ENCODE assay signal across 9 mouse cellular contexts in the genomic region with DNA sequence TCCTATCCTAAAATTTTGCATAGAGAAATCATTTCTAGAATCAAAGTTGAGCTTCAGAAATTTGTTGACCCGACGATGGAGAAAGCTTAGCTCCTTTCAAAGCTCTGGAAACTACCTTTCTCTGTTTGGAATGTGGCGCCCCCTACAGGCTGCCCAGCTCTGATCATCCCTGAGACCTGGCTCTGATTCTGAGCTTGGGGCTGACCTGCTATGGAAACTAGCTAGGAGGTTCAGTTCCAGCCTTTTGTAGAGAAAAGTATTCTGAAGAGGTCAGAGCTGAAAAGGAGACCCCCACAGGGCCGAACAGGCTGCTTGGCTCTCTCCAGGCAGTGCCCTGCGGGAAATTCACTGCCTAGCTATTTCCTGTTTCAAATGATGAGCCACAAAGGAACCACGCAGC.
DNase-seq lines count a peak whose midpoint lies in the region; ATAC-seq lines count a peak whose summit lies in the region.
"Had no signal": no experiment of that assay in that cellular context is flagged by ENCODE, and none has a peak within 500 bp of the region (broad histone marks: within the 10 kb centered on the region; RNA-seq: fewer than 3 reads in every experiment).

No protein-coding gene starts in this region.

- peaks cover 7% of the 10 kb centered on the region; the same call in 1 of the 2 replicates for H3K4me1 ChIP-seq in forebrain, embryonic 11.5 days (replicated peaks; ENCODE audit: control insufficient read depth, insufficient read depth, low read length)
- peaks cover 16% of the 10 kb centered on the region for H3K4me1 ChIP-seq in forebrain, embryonic 13.5 days
- no peaks in the 10 kb centered on the region for H3K4me1 ChIP-seq in embryonic facial prominence, embryonic 11.5 days (ENCODE audit: control insufficient read depth, insufficient read depth, low read length)

- H3K27me3 ChIP-seq in forebrain, embryonic 11.5 days (ENCODE audit: control insufficient read depth, insufficient read depth, low read length), result no peaks in the 10 kb centered on the region
- 0 out of 2 replicates have a peak, but pooled peaks cover 9% of the 10 kb centered on the region for H3K27me3 ChIP-seq in forebrain, embryonic 13.5 days
- no peaks in the 10 kb centered on the region for H3K27me3 ChIP-seq in embryonic facial prominence, embryonic 11.5 days (ENCODE audit: control insufficient read depth, insufficient read depth, low read length)
- H3K27me3 ChIP-seq in splenic B cell, adult 2 months (ENCODE audit: control insufficient read depth, insufficient read depth, low read length, poor library complexity, severe bottlenecking), result no peaks in the 10 kb centered on the region
- H3K27me3 ChIP-seq: stomach, embryonic 15.5 days had no signal

- 21% methylated on average over 6 of the region's 6 CpGs for WGBS in forebrain, embryonic 11.5 days
- 17% methylated on average over 6 of the region's 6 CpGs for WGBS in forebrain, embryonic 13.5 days
- WGBS in embryonic facial prominence, embryonic 11.5 days, result 18% methylated on average over 6 of the region's 6 CpGs

- H3K9ac ChIP-seq in forebrain, embryonic 11.5 days (ENCODE audit: low read length), result no peak overlapping the region
- H3K9ac ChIP-seq in forebrain, embryonic 13.5 days, result no peak overlapping the region
- H3K9ac ChIP-seq in embryonic facial prominence, embryonic 11.5 days (replicated peaks; ENCODE audit: low read length), result no peak overlapping the region
- H3K9ac ChIP-seq: stomach, embryonic 15.5 days had no signal

- H3K27ac ChIP-seq in forebrain, embryonic 11.5 days (ENCODE audit: low read depth, low read length), result no peak overlapping the region
- no peak overlapping the region for H3K27ac ChIP-seq in forebrain, embryonic 13.5 days
- H3K27ac ChIP-seq in embryonic facial prominence, embryonic 11.5 days (replicated peaks; ENCODE audit: low read depth, low read length), result no peak overlapping the region
- H3K27ac ChIP-seq: stomach, embryonic 15.5 days had no signal

- peak; percentile 85 for DNase-seq in forebrain, embryonic 11.5 days (ENCODE audit: low spot score)
- DNase-seq in urinary bladder, postnatal 25 days (ENCODE audit: low spot score), result peak; percentile 52
- DNase-seq in urinary bladder, adult 2 months (ENCODE audit: low spot score), result no peak
- peak; percentile 80 for DNase-seq in embryonic facial prominence, embryonic 11.5 days (ENCODE audit: low spot score)
- peak; percentile 27 for DNase-seq in layer of hippocampus, adult 9-11 months
- peak; percentile 79 for DNase-seq in lung, postnatal 14 days
- peak; percentile 79 for DNase-seq in splenic B cell, adult 2 months (ENCODE audit: low read depth, low spot score)

- H3K36me3 ChIP-seq in forebrain, embryonic 11.5 days (ENCODE audit: control insufficient read depth, insufficient read depth, low read length), result no peaks in the 10 kb centered on the region
- H3K36me3 ChIP-seq in forebrain, embryonic 13.5 days (ENCODE audit: poor library complexity, severe bottlenecking), result no peaks in the 10 kb centered on the region
- H3K36me3 ChIP-seq in embryonic facial prominence, embryonic 11.5 days (replicated peaks; ENCODE audit: control insufficient read depth, insufficient read depth, low read depth, low read length), result no peaks in the 10 kb centered on the region
- H3K36me3 ChIP-seq in splenic B cell, adult 2 months (ENCODE audit: control insufficient read depth, insufficient read depth, low read length, poor library complexity, severe bottlenecking), result no peaks in the 10 kb centered on the region
- H3K36me3 ChIP-seq: stomach, embryonic 15.5 days had no signal

- H3K4me2 ChIP-seq in forebrain, embryonic 11.5 days (ENCODE audit: low read depth, low read length, severe bottlenecking), result no peak overlapping the region
- no peak overlapping the region for H3K4me2 ChIP-seq in forebrain, embryonic 13.5 days
- no peak overlapping the region for H3K4me2 ChIP-seq in embryonic facial prominence, embryonic 11.5 days (ENCODE audit: low read depth, low read length)
- H3K4me2 ChIP-seq: stomach, embryonic 15.5 days had no signal

- no peak overlapping the region for H3K4me3 ChIP-seq in forebrain, embryonic 11.5 days (ENCODE audit: low read depth, low read length)
- no peak overlapping the region for H3K4me3 ChIP-seq in forebrain, embryonic 13.5 days
- no peak overlapping the region for H3K4me3 ChIP-seq in embryonic facial prominence, embryonic 11.5 days (ENCODE audit: low read depth, low read length)
- H3K4me3 ChIP-seq: stomach, embryonic 15.5 days had no signal

- H3K9me3 ChIP-seq in forebrain, embryonic 11.5 days (ENCODE audit: control insufficient read depth, low read length), result no peaks in the 10 kb centered on the region
- H3K9me3 ChIP-seq in forebrain, embryonic 13.5 days (replicated peaks), result no peaks in the 10 kb centered on the region
- H3K9me3 ChIP-seq in embryonic facial prominence, embryonic 11.5 days (replicated peaks; ENCODE audit: control insufficient read depth, low read length), result no peaks in the 10 kb centered on the region
- H3K9me3 ChIP-seq: stomach, embryonic 15.5 days had no signal

- ATAC-seq in forebrain, embryonic 11.5 days (replicated peaks; ENCODE audit: low FRiP score), result no peak
- no peak for ATAC-seq in forebrain, embryonic 13.5 days
- ATAC-seq in embryonic facial prominence, embryonic 11.5 days (replicated peaks; ENCODE audit: insufficient number of reproducible peaks, low FRiP score, low TSS enrichment, low read depth), result no peak
